Mouse (Mus musculus): ENCODE measurements at regions not wholly inside any gene's neighbourhood (a gene's known extent, or its start where the extent isn't known, plus 50 kb on each side); places are given as distances from the start of the nearest gene placed in this dataset.

- DNase-seq (ENCODE audit: low read depth), result no peak
Measured at GRCm38 (mm10) chr2:159652243-159652642, 681.7 kb downstream of the Gm826 start.

- DNase-seq (ENCODE audit: low read depth), result no peak
Measured at GRCm38 (mm10) chr2:159676845-159677244, 657.1 kb downstream of the Gm826 start.

GRCm38 (mm10) chr2:159680641-159681040, 653.3 kb downstream of the Gm826 start:
- DNase-seq (ENCODE audit: low read depth), result no peak

- DNase-seq (ENCODE audit: low read depth), result no peak
Measured at GRCm38 (mm10) chr2:159703100-159703499, 630.9 kb downstream of the Gm826 start.

GRCm38 (mm10) chr2:159708141-159708540, 625.8 kb downstream of the Gm826 start:
- no peak for DNase-seq (ENCODE audit: low read depth)

GRCm38 (mm10) chr2:159714633-159715032, 619.3 kb downstream of the Gm826 start:
- no peak for DNase-seq (ENCODE audit: low read depth)

GRCm38 (mm10) chr2:159718738-159719137, 615.2 kb downstream of the Gm826 start:
- no peak for DNase-seq (ENCODE audit: low read depth)

GRCm38 (mm10) chr2:159725158-159726076, 608.5 kb downstream of the Gm826 start:
- no peak for DNase-seq (ENCODE audit: low read depth)

GRCm38 (mm10) chr2:159729301-159729700, 604.7 kb downstream of the Gm826 start:
- no peak for DNase-seq (ENCODE audit: low read depth)

GRCm38 (mm10) chr2:159730221-159730620, 603.7 kb downstream of the Gm826 start:
- DNase-seq (ENCODE audit: low read depth), result no peak

GRCm38 (mm10) chr2:159731305-159731704, 602.7 kb downstream of the Gm826 start:
- no peak for DNase-seq (ENCODE audit: low read depth)

GRCm38 (mm10) chr2:159732413-159732812, 601.5 kb downstream of the Gm826 start:
- no peak for DNase-seq (ENCODE audit: low read depth)

- DNase-seq (ENCODE audit: low read depth), result no peak
Measured at GRCm38 (mm10) chr2:159734576-159734975, 599.4 kb downstream of the Gm826 start.

- DNase-seq (ENCODE audit: low read depth), result no peak
Measured at GRCm38 (mm10) chr2:159755541-159756011, 578.4 kb downstream of the Gm826 start.

GRCm38 (mm10) chr2:159760806-159761205, 573.2 kb downstream of the Gm826 start:
- no peak for DNase-seq (ENCODE audit: low read depth)

GRCm38 (mm10) chr2:159763115-159763514, 570.8 kb downstream of the Gm826 start:
- no peak for DNase-seq (ENCODE audit: low read depth)
